Mouse (Mus musculus): ENCODE results near the gene Rnf41.
A peak's percentile ranks its signal among the peaks of the same experiment; 100 is the strongest.

Gene Rnf41

DNA sequence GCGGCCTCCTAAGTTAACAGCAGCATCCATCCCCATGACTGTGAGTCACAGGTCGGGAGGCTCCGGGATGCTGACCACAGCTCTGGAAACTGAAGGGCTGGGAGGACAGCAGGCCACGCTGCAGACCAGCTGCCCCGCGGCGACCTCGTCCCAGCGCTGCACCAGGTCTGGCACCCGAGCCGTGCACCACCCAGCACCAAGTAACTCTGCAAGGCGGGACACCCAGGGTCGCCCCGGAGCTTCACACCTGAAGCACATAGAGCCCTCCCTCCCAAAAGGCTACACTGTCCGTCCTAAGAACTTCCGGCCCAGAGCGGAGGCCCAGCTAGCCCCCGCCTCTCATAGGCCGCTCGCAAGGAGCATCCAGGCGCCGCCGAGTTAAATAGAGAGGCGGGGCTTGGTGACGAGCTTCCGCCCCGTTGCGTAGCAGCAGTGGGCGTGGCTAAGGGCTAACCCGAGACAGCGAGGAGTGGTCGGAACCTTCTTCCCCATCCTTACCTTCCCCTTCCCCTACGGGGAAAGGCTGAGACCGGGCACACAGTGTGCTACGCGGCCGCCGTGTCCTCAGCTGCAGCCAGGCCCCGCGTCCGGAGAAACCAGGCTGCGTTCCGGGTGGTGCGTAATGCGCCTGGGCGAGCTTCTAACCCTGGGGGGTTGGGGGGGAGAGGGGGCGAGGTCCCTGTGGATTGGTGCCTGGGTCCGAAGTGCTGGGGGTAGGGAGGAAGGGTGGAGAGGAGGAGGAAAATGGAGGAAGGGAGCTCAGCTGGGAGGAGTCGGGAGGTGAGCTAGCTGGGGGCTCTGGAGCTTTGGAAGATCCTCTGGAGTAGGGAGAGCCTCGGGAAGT, at the start of gene Rnf41, which contains the start of gene Nabp2:
Gene Rnf41, plus strand, starts transcription at position 447 of the 844 bp plus-strand sequence.
Gene Nabp2, minus strand, starts transcription at position 282 of the 844 bp plus-strand sequence.
- peak; percentile 93 for DNase-seq

DNA sequence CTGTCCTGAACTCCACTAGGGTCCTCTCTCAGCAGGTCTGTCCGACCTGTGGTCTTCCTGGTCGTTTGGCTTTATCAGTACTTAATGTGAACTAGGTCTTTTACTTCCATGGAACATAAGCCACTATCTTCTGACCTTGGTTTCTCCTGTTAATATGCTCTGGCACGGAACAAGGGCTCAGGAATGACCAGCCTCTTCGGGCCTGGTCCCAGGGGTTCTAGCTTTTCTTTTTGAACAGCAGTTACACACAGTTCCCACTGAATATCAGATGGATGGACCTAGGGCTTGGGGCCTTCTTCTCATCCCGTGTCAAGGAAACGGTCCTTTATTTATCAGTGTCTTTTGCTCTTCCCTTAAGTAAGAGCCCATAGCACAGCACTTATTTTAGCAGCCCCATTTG, 49.6 kb upstream of the Rnf41 start:
- DNase-seq = no peak

DNA sequence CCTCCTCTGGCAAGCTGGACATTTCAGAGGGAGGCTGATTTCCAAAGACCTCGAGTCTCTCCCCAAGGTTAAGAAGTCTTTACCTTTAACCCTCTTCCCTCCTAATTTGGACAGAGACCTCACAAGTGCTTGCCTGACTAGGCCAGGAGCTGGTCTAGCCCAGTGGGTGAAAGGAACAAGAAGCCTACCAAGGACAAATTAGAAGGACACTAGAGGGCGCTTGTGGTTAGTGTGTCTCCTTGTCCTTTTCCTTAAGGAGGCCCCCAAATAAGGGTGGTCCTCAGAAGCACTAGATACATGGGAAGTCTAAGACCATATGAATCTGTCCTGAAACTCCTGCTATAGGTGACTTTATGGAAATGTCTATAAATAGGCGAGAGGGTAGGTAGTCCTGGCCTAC, 48.9 kb upstream of the Rnf41 start:
- no peak for DNase-seq

DNA sequence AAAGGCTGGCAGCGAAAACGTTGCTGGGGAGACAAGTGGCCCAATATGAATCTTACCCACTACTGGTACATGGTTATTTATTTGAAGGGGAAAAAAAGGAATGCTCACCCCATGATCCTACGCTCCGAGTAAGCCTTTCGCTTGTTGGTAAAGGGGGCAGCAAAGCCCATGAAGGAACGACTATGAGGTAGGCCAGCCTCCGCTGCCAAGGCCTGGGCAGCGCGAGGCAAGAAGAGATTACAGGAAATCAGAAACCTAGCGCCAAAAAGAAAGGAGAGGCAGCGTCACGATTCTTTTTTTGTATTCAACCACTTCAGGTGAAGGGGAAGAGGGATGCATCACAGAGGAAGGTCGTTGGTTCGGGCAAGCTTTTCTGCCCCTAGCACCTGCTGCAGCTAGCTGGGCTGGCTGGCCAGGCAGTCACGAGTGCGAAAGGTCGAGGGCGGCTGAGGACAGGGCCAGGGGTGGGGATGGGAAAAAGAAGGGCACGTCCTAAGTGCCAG, 43.5 kb upstream of the Rnf41 start:
- DNase-seq = no peak

DNA sequence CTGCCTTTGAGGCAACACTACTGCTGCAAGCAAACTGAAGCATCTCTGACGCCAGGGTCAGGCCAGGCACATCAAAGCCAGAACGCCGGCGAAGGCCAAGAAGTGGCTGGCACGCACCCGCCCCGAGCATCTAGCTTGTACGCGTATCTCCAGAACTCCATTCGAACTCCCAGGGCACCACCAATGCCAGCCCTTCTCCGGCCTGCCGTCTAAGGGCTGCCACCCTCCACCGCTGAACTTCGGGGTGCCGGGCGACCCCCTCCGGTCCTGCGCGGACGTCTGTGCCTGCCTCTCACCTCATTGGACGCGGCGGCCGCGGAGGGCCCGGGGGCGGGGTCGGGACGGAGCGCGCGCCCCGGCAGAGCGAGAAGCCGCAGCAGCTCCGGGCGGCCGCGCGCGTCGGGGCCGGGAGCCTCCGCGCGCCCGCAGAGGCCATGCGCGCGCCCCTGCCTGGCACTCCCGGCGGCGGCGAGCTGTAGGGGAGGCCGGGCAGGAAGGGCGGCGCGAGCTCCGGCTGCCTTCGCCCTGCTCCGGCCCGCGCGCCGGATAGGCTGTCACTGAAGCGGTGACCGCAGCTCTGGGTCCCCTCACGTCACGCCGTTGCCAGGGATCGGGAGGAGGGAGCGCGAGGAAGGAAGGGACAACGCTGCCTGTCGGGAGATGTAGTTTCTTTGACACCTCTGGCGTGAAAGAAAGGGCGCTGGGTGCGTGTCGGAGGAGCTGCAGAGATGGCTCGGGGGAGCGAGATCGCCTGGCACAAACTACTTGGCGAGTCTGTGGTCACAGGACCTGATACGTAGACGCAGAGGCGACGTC, 42.8 kb upstream of the Rnf41 start, which contains the start of gene Coq10a:
Gene Coq10a, minus strand, starts transcription at position 596 of the 816 bp plus-strand sequence.
- DNase-seq = peak; percentile 92

DNA sequence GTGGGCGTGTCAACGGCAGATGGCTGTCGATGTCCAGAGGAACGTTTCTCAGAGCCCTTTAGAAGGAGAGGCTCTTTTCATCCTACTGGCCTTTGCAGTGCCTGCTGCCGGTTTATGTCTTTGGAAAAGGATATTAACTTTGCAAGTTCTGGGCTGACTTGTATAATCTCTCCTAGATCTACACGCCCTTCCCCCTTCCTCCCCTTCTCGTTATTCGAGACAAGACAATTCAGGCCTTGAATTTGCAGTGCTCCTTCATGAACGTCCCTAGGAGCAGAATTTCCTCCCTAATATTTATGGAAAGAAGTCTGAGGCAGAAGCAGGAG, 42.3 kb upstream of the Rnf41 start:
- DNase-seq = no peak

DNA sequence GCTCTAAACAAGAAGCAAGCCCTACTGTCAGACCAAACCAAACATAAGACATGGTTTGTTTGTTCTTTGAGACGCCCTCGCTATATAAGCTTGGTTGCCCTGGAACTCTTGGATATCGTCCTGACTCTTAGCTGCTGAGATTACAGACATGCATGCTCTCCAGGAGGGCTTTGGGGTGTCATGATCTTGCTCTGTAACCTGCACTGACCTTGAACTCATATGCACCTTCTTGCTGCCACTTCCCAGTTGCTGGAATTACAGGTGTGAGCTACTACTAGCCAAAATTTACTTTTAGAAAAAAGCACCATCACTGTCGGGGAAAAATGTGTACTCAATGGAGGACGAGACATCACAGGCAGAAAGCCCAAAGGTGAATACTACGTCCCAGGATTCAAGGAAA, 41.9 kb upstream of the Rnf41 start:
- no peak for DNase-seq

DNA sequence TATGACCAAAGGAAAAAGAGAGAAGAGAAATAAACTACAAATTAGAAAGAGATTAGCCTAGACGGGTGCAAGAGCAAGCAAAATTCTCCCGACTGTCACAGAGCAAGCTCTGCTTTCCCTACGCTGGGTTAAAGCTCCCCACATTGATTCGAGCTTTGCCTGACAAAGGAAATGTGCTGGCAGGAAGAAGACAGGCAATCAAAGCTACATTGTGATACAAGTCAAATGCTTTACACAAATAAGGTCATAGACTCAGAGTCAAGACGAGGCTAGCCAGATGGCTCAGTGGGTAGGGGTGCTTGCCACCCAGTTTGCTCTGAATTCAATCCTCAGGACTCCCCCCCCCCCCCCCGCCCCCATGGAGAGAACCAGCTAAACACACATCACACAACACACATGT, 41.4 kb upstream of the Rnf41 start:
- DNase-seq = no peak

DNA sequence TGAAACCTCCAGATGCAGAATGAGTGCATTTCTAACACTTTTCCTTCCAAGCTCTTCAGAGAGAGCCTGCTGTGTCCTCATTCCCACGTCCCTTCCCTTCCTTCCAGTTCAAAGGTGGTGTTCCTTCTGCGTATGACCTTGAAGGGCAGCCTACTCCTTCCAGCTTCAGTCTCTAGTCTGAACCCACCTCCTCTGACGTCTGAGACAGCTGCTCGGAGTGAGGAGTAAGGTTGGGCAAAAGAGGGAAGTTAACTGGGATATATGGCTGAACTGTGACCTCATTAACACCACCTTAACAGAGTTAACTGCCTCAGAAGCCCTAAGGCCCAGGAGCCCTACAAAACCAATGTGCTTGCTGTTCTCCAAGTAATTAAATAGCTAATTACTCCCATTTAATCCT, 40.9 kb upstream of the Rnf41 start:
- DNase-seq = no peak

DNA sequence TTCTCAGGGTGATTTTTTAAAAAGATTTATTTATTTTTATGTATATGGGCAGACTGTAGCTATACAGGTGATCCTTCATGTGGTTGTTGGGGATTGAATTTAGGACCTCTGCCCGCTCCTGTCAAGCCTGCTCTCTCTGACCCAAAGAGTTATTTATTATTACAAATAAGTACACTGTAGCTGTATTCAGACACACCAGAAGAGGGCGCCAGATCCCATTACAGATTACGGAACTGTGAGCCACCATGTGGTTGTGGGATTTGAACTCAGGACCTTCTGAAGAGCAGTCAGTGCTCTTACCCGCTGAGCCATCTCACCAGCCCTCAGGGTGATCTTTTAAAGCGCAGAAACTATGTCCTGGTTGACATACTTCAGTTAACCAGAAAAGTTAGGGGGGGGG, 39.3 kb upstream of the Rnf41 start:
- no peak for DNase-seq

DNA sequence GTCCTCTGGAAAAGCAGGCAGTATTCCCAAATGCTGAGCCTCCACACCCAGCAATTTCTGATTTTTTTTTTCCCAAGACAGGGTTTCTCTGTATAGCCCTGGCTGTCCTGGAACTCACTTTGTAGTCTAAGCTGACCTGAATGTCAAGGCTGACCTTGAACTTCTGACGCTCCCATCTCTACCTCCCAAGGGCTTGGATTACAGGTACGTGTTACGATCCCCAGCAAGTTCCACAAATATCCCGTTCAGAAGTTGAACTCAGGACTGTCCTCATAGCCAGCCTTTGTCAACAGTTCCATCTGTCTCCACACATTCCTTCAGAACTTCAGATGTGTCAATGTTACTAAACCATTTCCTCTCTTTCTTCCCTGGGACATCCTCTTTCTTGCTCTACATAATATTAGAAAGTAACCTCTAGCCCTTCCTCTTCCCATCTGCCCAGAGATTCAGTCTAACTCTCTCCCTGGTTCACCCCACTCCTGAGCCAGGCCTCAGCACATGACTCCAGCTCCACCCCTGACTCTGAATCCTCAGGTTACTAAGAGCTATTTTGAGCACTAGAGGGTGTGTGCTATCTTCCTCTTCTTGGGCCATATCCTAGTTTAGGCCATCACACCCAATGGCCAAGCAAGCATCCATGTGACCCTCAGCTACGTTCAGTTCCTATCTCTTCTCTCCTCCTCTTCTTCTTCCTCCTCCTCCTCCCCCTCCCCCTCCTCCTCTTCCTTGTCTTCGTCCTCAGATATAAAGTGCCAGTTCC, 38.3 kb upstream of the Rnf41 start:
- no peak for DNase-seq

DNA sequence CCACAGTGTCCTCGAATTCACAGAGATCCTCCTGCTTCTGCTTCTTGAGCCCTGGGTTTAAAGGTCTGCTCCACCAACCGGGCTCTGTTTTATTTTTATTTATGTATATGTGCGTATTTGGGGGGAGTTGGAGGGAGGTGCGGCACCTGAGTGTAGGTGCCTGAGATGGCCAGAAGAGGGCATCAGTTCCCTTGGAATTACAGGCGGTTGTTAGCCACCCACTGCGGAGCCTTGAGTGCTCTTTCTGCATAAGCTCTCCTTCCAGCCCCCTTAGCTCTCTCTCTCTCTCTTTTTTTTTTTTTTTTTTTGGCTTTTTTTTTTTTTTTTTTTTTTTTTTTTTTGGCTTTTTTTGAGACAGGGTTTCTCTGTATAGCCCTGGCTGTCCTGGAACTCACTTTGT, 37.1 kb upstream of the Rnf41 start:
- DNase-seq = no peak

DNA sequence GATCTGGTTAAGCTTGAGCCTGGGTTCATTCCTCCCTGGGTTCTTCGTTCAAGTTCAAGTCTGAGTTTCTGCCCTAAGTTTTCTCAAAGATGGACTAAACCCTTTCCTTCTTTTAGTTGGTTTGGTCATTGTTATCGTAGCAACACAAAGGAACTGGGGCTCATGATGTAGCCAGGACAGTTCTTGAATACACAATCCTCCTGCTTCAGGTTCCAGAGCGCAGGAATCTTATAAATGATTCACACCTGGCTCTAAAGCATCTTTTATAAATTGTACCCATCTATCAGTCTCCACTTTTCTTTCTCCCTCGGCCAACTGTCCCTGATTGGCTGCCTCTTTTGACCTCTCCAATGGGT, 35.4 kb upstream of the Rnf41 start:
- no peak for DNase-seq

DNA sequence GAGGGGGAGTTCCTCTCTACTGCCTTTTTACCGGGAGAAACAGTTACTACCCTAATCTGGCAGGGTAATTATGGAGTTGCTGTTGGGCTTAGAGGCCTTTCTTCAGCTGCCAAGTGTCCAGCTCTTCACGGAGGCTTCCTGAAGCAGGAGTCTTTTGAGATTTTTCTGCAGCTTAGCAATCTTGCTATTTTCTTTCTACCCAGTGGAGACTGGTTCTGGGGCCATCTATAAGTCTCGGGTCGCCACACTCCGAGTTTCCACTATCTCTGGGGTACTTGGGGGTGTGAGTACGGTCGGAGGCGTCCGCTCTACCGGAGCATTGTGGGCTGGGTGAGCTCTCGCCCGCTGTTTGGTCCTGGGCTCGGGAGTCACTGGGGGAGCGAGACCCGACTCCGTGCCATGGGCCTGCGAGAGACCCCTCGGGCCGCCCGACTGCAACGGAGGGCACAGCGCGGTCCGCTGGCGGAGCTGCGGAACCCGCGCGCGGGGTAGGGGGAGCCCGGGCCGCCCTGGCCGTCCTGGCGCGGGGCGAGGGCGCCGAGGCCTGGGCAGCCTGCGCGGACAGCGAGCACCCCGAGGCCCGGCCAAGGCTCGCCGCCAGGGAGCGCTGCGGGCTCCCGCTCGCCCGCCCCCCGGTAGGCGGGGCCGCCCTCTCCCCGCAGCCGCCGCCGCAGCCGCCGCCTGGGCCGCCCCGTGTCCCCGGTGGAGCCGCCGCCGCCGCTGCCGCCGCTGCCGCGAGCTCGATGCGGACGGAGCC, 34.8 kb upstream of the Rnf41 start, which contains the start of gene Ankrd52:
Gene Ankrd52, plus strand, starts transcription at position 661 of the 757 bp plus-strand sequence.
- peak; percentile 87 for DNase-seq

DNA sequence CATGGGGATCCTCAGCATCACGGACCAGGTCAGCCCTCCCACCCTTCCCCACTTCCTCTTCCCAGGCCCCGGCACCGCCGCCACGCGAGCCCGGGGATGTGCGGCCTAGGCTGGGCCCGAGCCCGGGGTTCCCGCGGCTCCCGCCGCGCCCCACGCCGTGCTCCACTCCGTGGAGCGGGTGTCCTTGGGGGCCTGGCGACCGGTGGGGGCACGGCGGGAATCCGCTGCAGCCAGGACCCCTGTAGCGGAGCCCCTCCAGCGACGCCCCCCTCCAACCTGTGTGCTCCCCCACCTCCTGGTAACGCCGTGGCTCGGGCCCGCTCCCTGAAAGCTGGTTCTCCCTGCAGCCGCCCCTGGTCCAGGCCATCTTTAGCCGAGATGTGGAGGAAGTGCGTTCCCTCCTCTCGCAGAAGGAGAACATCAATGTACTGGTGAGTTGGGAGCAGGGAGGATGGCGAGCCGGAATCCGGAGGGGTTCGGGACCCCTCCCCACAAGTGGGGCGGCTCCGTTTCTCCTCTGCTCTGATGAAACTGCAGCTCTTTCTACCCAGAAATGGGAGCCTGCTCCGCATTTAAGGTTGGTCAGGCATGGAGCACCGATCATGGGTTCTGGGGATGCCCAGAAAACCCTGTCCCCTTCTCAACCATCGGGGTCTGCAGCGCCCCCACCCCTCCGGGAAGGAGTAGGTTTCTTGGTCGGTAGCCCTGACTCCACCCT, 34.1 kb upstream of the Rnf41 start:
- peak; percentile 52 for DNase-seq

DNA sequence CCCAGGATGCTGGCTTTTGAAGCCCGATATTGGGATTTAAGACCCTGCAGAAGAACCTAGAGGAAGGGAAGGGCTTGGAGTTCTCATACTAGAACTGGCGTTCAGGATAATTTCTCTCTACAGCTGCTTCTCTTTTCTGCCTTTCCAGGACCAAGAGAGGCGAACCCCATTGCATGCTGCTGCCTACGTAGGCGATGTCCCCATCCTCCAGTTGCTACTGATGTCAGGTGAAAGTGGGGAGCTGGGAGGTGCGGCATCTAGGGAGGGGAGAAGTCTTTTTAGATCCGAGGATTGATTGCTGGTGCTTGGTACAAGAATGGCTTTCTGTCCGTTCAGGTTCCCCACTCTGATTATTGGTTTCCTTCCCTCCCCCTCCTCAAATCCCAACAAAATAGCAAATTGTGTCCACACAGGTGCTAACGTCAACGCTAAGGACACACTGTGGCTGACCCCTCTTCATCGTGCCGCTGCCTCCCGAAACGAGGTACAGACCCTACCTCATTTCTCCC, 33.5 kb upstream of the Rnf41 start:
- DNase-seq = no peak

DNA sequence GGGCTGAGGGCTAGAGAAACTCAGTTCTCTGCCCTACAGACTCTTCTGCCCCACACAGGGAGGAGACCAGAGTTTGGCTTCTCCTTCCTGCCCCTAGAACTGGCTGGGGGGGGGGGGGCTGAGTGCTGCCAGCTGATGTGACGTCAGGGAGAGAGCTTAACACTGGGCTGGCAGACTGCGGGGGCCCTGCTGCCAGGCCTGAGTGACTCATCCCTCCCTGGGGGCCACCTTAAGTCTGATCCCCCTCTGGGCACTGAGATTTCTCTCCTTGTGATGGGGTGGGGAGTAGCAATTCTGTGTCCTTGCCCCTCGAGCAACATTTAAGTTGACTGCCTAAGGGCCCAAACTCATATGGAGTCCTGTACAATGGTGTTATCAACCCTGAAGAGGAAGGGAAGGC, 33.0 kb upstream of the Rnf41 start:
- no peak for DNase-seq

DNA sequence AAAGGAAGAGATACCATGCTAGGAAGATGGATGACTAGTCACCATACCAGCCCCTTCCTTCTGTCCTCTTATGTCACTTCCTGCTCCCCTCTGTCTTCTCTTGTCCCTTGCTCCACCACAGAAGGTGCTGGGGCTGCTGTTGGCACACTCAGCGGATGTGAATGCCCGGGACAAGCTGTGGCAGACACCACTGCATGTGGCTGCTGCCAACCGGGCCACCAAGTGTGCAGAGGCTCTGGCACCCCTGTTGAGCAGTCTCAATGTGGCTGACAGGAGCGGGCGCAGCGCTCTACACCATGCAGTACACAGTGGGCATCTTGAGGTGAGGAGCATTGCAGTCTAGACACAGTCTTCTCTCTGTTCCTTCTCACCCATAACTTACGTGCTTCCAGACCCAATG, 32.2 kb upstream of the Rnf41 start:
- DNase-seq = no peak

DNA sequence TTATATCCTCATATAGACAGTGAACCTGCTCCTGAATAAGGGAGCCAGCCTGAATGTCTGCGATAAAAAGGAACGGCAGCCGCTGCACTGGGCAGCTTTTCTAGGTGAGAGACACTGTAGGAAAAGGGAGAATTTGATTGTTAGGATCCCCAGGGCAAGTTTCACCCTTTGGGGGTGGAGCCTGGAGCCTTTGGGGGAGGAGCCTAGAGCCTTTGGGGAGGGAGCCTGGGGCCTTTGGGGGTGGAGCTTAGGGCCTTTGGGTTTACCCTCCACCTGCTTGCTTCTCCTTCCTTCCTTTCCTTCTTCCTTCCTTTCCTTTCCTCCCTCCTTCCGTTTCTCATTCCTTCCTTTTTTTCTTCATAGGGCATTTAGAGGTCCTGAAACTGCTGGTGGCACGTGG, 30.9 kb upstream of the Rnf41 start:
- DNase-seq = no peak

DNA sequence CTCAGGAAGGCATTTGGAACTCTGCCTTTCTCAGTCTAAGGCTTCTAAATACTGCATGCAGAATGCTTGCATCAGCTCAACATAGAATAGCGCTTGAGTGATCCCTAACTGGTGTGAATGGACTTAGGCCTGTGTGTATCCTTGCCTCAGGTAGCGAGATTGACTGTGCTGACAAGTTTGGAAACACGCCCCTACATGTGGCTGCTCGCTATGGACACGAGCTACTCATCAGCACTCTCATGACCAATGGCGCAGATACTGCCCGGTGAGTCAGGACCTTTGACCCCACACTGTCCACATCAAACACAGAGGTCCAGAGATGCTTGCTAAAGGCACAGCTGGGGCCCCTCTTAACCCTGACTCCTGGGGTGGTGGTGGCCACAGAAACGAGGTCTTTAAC, 29.0 kb upstream of the Rnf41 start:
- DNase-seq = no peak

DNA sequence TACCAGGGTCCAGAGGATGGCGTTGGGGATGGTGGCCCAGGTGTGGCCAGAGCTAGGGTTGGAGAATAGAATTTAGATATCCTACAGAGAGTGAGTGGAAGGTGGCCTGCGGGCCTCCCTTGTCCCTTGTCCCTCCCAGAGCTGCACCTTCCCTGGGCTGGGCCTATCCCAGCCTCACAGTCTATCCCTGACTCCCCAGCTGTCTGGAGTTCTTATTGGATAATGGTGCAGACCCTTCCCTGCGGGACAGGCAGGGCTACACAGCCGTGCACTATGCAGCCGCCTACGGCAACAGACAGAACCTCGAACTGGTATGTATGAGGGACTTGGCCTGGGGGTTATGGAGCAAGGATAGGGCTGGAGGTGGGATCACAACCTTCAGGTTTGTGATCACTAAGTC, 25.6 kb upstream of the Rnf41 start:
- no peak for DNase-seq

DNA sequence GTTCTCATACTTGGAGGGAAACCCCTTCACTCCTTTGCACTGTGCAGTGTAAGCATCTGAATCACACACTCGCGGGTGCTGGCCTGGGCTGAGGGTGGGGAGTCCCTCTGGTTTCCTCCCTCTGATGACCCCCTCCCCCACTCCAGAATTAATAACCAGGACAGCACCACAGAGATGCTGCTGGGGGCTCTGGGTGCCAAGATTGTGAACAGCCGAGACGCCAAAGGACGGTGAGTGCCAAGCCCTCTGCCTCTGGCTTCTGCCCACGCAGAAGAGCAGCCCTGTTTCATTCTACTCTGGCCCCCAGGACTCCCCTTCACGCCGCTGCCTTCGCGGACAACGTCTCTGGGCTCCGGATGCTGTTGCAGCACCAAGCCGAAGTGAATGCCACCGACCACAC, 22.5 kb upstream of the Rnf41 start:
- no peak for DNase-seq

Data from cerebellum, adult 8-10 months (tissue).